Mouse (Mus musculus) spleen, adult 2 months (tissue): Measurements from ENCODE around the gene Plekha5. TPM values are rescaled to one million over a fixed set of nuclear protein-coding genes. Genes with fewer than 3 reads are reported as not detected.
"Not testable (repeated sequence)": the region's sequence is repeated elsewhere in the genome, so short reads cannot be mapped to it uniquely, and the experiment has no call there.

Source experiments
- DNase-seq, 2 experiments: peaks; one replicate each; pipeline versions ENCODE4 v3.0.0 to v3.0.0-alpha.2; 2012 to 2021; ENCODE audit warnings: low spot score in 2 of 2, low read depth in 1 of 2
- H3K27ac ChIP-seq: fragments of 200-500 bp; 2 replicates; pipeline ENCODE4 v1.5.1; 2012; ENCODE audit warnings: low read length, inconsistent platforms; ENCODE audit not compliant: insufficient read depth
- H3K27me3 ChIP-seq: fragments of 200-500 bp; 2 replicates; pipeline ENCODE4 v1.6.1; 2012; ENCODE audit warnings: mild to moderate bottlenecking, moderate library complexity, low read length, inconsistent platforms; ENCODE audit not compliant: control insufficient read depth, insufficient read depth
- H3K36me3 ChIP-seq: fragments of 200-500 bp; 2 replicates; pipeline ENCODE4 v1.6.1; 2012; ENCODE audit warnings: mild to moderate bottlenecking, low read length, inconsistent platforms; ENCODE audit not compliant: control insufficient read depth, insufficient read depth
- H3K4me1 ChIP-seq: fragments of 200-500 bp; 2 replicates; pipeline ENCODE4 v1.6.1; 2011; ENCODE audit warnings: inconsistent platforms; ENCODE audit not compliant: control insufficient read depth, insufficient read depth, insufficient read length
- H3K4me3 ChIP-seq: fragments of 200-500 bp; 2 replicates; pipeline ENCODE4 v1.5.1; 2011; ENCODE audit warnings: mild to moderate bottlenecking, inconsistent platforms; ENCODE audit not compliant: insufficient read depth, insufficient read length; ENCODE audit errors: extremely low read depth
- CTCF ChIP-seq: fragments of 200-500 bp; IDR thresholded peaks from 2 replicates; pipeline ENCODE4 v1.5.1; 2011; ENCODE audit warnings: mild to moderate bottlenecking, inconsistent platforms; ENCODE audit not compliant: insufficient read depth, insufficient read length, insufficient replicate concordance; ENCODE audit errors: extremely low read depth
- POLR2A ChIP-seq: fragments of 200-500 bp; IDR thresholded peaks from 2 replicates; pipeline ENCODE4 v1.6.1; 2011; ENCODE audit warnings: low read depth, low read length, inconsistent platforms
- WGBS: fragments of 180-500 bp; shearing (Covaris S2); methylation state at CpG from one replicate; pipeline ENCODE4 v1.1.7; 2018; 5-methylcytosine and 5-hydroxymethylcytosine counted together
- polyA plus RNA-seq: library from polyadenylated mRNA; depleted of rRNA; stranded (reverse); fragments of >200 nt; gene quantifications from 2 replicates; pipeline ENCODE4 v1.2.3, GENCODE M21; 2012

Gene Plekha5
- polyA plus RNA-seq, 1 experiment = 8.1 TPM

DNA sequence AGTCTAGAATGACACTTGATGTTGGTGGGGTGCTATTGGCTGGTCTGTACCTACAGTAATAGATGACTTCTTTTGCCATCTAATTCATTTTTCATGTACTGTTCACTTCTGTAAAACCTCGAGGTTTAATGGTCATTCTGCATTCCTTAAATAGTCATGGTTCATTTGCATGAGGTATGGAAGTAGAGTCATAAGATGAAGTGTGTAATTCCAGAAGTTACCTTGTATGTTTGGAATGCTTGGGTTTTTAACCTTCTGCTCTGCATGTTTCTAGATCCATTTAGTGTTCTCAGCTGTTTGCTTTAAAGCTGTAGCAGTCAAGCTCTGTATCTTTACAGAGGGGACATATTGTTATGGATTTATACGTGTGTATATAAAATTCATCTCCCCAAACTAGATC is 144.0 kb downstream of the Plekha5 start:
- H3K27me3 ChIP-seq = no peaks in the 10 kb centered on the region
- H3K27ac ChIP-seq = no peak overlapping the region
- no peak for DNase-seq
- 73% methylated on average over 2 of the region's 2 CpGs for WGBS
- H3K4me1 ChIP-seq = no peaks in the 10 kb centered on the region
- TF ChIP-seq POLR2A = no peak
- no peak for TF ChIP-seq CTCF
- H3K4me3 ChIP-seq = no peak overlapping the region
- no peaks in the 10 kb centered on the region for H3K36me3 ChIP-seq

DNA sequence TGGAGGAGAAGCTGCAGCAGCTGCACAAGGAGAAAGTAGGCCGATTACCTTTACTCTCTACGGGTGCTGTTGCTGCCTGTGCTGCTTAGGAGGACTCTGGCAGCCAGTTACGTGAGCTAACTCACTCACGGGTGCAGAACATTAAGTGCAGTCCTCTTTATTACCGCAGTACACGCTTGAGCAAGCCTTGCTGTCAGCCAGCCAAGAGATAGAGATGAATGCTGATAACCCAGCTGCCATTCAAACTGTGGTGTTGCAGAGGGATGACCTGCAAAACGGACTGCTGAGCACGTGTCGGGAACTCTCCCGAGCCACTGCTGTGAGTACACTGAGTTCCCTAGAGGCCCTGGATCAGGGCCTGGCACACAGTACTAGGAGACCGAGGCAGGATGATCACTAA is 146.3 kb downstream of the Plekha5 start:
- H3K4me3 ChIP-seq = no peak overlapping the region
- no peaks in the 10 kb centered on the region for H3K36me3 ChIP-seq
- WGBS = 86% methylated on average over 11 of the region's 11 CpGs
- H3K27ac ChIP-seq = no peak overlapping the region
- H3K27me3 ChIP-seq = no peaks in the 10 kb centered on the region
- no peak for TF ChIP-seq CTCF
- no peak for TF ChIP-seq POLR2A
- DNase-seq = no peak
- H3K4me1 ChIP-seq = no peaks in the 10 kb centered on the region

DNA sequence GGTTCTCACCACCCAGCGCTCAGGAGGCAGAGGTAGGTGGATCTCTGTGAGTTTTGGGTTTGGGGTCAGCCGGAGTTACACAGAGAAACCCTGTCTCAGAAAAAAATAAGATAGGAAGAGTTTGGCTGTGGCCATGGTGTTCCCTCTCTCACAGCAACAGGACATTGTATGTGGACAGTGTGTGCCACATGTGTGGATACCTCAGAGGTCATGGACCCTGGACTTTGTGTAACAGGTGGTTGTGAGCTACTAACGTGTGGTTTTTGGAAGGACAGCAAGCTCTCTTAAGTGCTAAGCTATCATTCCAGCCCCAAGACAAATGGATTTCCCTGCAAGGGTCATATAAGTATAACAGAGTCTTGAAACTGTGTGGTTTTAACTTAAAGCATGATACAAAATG is 151.1 kb downstream of the Plekha5 start:
- Histone ChIP-seq H3K27me3 (no peaks in the 10 kb centered on the region), H3K27ac (no peak overlapping the region), H3K4me3 (no peak overlapping the region), H3K36me3 (no peaks in the 10 kb centered on the region), H3K4me1 (no peaks in the 10 kb centered on the region)
- no peak for DNase-seq
- no peak for TF ChIP-seq POLR2A
- no peak for TF ChIP-seq CTCF
- 94% methylated on average over 3 of the region's 3 CpGs for WGBS

DNA sequence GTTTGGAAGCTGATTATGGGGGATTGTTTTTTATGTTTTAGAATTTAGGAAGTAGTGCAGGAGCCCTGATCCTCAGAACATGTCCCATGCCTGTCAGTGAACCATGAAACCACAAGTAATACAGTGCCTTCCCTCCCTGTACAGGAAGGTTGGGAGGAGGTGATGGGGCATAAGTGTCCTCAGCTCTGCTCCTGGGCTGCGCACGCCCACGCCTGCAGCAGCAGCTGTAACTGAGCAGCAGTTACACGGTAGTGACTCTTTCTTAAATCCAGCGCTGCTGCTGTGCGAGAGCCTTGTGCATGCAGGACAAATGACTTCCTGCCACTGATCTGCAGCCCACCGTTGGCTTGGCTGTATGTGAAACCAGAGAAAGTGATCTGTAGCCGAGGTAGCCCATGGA is 152.3 kb downstream of the Plekha5 start:
- no peak overlapping the region for H3K27ac ChIP-seq
- no peak overlapping the region for H3K4me3 ChIP-seq
- H3K27me3 ChIP-seq = no peaks in the 10 kb centered on the region
- no peak for TF ChIP-seq POLR2A
- no peak for TF ChIP-seq CTCF
- WGBS = 30% methylated on average over 8 of the region's 8 CpGs
- H3K36me3 ChIP-seq = no peaks in the 10 kb centered on the region
- H3K4me1 ChIP-seq = no peaks in the 10 kb centered on the region
- DNase-seq = no peak

DNA sequence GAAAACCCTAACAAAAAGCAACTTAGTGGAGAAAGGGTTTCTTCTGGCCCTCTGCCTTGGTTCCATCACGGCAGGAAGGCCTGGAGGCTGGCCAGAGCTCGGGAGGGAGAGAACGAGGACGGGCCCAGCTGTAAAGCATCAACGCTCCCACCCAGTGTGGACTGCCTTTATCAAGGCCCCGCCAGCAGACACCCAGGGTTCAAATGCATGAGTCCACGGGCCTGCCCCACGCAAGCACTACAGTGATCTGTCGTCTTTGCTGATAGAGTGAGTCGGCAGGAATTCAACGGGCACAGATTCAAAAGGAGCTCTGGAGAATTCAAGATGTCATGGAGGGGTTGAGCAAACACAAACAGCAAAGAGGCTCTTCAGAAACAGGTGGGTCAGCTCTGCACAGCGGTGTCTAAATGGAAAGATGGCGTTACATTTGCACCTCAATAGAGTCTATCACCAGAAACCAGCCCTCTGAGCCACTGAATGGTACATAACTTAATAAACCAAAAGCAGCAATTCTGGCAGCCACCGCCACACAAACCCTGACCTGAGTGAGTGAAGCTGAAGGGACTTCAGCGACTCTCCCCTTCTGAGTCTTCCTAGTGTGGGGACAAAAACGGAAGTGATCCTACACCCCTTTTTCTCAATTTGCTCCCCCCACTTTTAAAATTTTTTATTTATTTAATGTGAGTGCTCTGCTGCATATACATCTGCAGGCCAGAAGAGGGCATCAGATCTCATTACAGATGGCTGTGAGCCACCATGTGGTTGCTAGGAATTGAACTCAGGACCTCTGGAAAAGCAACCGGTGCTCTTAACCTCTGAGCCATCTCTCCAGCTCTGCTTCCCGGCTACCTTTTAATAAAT is 153.3 kb downstream of the Plekha5 start:
- no peaks in the 10 kb centered on the region for H3K4me1 ChIP-seq
- H3K27me3 ChIP-seq = no peaks in the 10 kb centered on the region
- 80% methylated on average over 18 of the region's 18 CpGs for WGBS
- no peak for DNase-seq
- H3K36me3 ChIP-seq = no peaks in the 10 kb centered on the region
- H3K27ac ChIP-seq = no peak overlapping the region; the same call in 1 of the 2 replicates
- TF ChIP-seq CTCF (no peak), POLR2A (no peak)
- H3K4me3 ChIP-seq = no peak overlapping the region

DNA sequence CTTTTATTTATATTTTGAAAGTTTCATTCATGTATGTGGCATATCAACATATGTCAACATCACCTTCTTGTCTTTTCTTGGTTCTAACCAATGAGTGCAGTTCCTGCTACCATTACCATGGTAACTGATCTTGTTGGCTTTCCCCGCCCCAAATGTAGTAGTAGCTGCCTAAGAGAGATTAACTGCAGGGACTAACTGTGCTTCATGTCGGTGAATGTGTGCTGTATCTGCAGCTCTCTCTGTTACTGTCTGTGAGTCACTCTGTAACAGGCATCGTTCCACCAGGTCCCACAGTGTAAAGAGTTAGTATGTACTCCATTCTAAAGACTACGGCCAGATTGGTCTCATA is 153.9 kb downstream of the Plekha5 start:
- Histone ChIP-seq H3K27ac (no peak overlapping the region), H3K36me3 (no peaks in the 10 kb centered on the region), H3K4me3 (no peak overlapping the region), H3K27me3 (no peaks in the 10 kb centered on the region), H3K4me1 (no peaks in the 10 kb centered on the region)
- TF ChIP-seq CTCF (no peak), POLR2A (no peak)
- 87% methylated on average over 4 of the region's 4 CpGs for WGBS
- no peak for DNase-seq

- H3K27me3 ChIP-seq, H3K4me3 ChIP-seq, H3K4me1 ChIP-seq, H3K36me3 ChIP-seq, DNase-seq, H3K27ac ChIP-seq: not testable (repeated sequence)
Observed at GRCm38 (mm10) chr6:140578985-140579384, 155.1 kb downstream of the Plekha5 start.
